Mouse (Mus musculus) embryo, embryonic 10 days (tissue): ENCODE results near the gene Bckdk.
"Not testable (repeated sequence)": the region's sequence is repeated elsewhere in the genome, so short reads cannot be mapped to it uniquely, and the experiment has no call there.

Experiments
- DNase-seq: peaks from one replicate; pipeline ENCODE4 v3.0.0-alpha.2; 2015; ENCODE audit warnings: low spot score

Bckdk gene

DNA sequence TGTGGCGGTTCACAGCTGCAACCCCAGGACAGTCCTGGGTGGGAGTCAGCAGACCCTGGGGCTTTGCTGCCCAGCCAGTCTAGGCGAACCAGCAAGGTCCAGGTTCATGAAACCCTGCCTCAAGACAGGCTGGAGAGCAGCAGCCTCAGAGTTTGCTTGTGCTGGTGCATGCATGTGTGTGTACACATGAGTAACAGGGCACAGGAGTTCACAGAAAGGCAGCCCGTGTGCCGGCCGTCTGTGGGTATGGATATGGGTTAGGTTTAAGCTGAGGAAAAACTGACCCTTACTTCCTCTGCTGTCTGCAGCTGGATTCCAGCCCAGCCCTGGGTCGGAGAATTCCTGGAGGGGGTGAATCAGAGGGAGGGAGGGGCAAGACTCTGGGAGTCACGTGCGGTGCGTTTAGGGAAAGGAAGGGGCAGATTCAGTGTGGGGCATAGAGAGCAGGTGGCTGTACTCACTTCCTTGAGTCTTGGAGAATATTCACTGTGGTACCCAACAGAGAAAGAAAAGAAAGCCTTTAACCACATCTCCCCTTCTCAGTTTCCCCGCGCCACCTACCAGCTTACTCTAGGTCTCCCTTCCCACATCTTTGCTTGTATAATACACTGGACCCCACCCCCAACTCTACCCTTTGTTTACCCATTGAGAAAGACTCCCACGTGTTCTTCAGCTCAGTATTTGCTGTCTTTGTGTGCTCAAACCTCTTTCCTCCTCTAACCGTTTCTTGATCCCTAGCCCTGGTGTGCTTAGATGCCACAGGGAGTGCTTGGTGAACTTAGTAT is 27.7 kb downstream of the Bckdk start:
- DNase-seq, result peak; percentile 30

DNA sequence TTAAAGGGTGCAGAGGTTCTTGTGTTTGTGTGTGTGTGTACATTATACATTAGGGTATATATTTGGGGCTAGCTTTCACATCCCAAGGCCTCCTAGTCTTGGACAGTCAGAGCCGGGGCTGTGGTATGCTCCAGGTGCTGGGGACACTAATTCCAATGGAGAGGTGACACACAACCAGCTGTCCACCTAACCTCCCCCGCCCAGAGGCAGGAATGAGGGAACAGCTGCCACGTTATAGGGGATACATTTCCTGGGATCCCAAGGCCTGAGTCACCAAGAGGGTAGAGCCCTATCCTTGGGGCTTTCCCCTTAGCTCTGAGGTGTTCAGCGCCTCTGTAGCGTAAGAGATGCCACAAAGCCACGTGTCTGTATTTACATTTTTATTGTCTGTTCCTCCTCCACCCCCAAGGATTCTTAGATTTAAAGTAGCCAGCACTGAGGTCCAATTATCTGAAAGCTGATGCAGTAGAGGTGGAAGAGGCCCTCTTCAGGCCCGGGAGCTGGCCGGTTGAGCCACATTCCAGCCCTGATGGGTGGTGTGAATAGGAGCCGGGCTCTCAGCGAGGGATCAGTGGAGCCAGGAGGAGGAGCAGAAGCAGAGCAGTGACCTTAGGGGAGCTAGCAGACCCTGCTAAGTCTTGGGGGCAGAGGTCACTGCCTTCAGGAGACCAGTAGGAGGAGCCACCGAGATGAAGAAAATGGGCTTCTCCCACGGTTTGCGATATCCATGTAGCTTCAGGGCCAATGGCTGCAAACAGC is 28.6 kb downstream of the Bckdk start:
- peak; percentile 82 for DNase-seq

DNA sequence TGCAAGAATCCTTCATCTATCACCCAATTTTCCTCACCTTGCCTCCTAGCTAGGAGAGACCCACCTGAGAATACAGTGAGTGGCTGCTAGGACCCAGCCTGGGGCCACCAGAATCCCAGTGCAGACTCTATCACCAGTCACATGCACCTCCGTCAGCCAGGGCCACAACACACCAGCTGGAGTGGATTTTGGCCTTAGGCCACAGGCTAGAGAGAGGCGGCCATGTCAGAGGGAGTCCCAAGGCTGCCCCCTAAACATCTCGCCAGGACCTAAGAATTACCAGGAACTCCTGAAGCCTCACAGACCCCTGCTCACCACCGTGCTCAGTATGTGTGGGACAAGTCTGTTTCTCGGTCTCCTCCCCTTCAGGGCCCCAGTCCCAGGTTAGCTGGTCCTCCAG is 30.2 kb downstream of the Bckdk start:
- DNase-seq, result no peak

DNA sequence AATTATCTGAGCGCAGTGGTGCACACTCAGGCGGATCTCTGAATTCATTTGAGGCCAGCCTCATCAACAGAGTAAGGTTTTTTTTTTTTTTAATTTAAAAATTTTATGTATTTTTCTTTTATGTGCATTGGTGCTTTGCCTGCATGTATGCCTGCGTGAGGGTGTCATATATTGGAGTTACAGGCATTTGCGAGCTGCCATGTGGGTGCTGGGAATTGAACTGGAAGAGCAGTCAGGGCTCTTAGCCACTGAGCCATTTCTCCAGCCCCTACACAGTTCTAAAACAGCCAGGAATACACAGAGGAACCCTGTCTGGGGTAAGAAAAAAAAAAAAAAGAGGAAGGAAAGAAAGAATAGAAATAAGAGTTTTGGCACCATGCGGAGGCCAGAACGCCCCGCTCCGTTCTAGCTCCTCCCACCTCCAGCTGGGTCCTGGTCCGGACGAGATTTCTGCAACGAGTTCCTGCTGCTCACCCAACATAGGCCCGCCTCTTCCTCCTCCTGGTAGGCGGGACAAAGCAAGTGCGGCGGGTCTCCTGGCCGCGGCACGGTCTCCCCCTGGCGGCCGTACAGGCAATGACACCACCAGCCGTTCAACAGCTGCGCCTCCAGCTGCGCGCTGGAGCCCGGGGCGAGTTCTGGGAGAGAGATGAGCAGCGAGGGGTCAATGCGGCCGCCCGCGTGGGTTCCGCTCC is 31.3 kb downstream of the Bckdk start:
- peak; percentile 98 for DNase-seq

GRCm38 (mm10) chr7:127935748-127936159 is 31.9 kb downstream of the Bckdk start:
- DNase-seq, result no peak

DNA sequence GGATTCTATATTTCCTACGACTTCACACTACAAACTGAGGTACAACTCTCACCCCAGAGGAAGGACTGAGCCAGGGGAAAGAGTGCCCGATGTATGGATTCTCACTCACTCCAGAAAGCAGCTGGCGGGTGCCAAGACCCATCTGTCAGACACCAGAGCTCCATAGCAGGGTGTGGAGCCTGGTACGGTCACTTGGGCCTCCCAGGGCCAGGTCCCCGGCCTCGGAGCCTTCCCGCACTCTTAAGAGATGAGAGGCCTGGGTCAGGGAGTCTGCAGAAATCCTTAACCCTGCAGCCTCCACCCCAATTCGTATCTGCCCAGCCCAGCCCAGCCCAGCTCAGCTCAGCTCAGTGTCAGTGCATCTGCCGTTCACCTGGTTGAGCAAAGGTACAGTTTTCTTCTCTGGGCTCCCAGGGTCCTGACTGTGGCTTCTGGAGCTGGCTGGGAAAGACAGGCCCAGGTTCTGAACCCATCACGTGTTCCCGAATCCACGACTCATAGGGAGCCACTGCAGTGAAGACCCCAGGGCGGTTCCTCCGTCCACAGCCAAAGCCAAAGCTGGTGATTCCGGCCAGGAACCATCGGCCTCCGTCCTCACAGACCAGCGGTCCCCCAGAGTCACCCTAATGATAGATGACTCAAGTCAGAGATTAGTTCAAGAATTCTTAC is 32.5 kb downstream of the Bckdk start:
- no peak for DNase-seq

- not testable (repeated sequence) for DNase-seq
These were observed 38.2 kb downstream of the Bckdk start for GRCm38 (mm10) chr7:127942097-127942496.

DNA sequence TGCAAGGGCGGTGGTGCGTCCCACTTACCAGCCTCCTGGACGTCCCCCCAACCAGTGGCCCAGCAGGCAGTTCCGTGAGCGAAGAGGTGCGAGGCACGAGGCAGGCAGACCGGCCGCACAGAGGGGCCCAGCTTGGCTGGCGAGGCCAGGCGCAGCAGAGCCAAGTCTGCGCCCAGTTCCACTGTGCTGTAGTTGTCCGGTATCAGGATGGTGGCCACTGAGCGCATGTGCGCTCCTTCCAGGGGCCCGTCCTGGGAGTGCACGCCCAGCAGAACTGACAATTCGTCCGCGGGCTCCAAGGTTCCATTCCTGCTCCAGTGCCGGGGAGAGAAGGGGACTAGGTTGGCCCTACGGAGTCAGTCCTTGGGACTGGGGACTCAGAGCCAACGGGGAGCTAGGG is 40.7 kb downstream of the Bckdk start:
- DNase-seq, result peak; percentile 49

GRCm38 (mm10) chr7:127946470-127947023 is 42.7 kb downstream of the Bckdk start, which contains the start of gene Prss36:
Gene Prss36, minus strand, starts transcription at chr7:127946725.
- no peak for DNase-seq

DNA sequence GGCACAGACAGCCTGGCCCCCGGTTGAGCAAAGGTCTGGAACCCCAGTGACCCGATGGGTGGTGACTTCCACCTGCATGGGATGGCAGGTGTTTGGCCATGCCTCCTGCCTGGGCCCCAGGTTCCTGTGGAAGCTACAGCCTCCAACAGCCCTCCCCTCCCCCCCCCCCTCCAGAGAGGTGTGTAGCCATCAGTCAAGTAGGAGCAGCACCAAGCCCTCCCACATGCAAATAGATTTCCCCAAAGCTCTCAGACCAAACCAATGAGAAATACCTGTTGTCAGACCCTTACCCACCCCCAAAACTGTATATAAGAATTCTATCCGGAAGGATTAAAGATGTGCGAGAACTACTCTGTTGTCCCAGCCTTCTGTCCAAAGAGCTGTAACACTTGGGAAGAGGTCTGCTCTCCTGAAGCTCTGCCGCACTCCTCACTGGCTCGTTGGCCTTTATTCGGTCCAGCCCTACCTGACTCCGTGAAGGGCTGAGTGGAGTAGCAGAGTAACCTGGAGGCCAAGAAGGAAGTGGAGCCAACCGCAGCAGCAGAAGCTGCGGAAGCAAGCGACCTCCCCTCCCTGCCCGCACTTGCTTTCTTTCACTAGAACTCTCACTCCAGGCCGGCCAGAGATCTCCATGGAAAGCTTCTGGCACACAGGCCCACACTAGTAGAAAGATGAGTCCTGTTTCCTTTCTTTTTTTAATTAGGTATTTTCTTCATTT is 49.1 kb downstream of the Bckdk start:
- DNase-seq, result no peak

- no peak for DNase-seq
These were observed 55.5 kb downstream of the Bckdk start for GRCm38 (mm10) chr7:127959364-127959763.
